Mouse (Mus musculus) heart, embryonic 16.5 days (tissue): ENCODE results near the gene Plxnd1. TPM values are rescaled to one million over a fixed set of nuclear protein-coding genes. Genes with fewer than 3 reads are reported as not detected.
A peak's percentile ranks its signal among the peaks of the same experiment; 100 is the strongest.

Source experiments
- ATAC-seq: fragments of 200-750 bp; cut with Nextera tagmentation; replicated peaks from 2 replicates; pipeline ENCODE4 v1.8.0; 2017; ENCODE audit warnings: moderate number of reproducible peaks; ENCODE audit not compliant: insufficient read depth, low FRiP score; ENCODE audit errors: extremely low read depth
- H3K27ac ChIP-seq: fragments of 300-500 bp; sonication (generic); 2 replicates; pipeline ENCODE4 v1.5.1; 2014; ENCODE audit warnings: mild to moderate bottlenecking, low read length, control low read depth, moderate library complexity
- H3K27me3 ChIP-seq: fragments of 300-500 bp; sonication (generic); 2 replicates; pipeline ENCODE4 v1.6.1; 2014; ENCODE audit warnings: low read length, mixed read lengths; ENCODE audit not compliant: control insufficient read depth, insufficient read depth
- H3K36me3 ChIP-seq: fragments of 300-500 bp; sonication (generic); 2 replicates; pipeline ENCODE4 v1.6.1; 2014; ENCODE audit not compliant: control insufficient read depth, insufficient read depth
- H3K4me1 ChIP-seq: fragments of 300-500 bp; sonication (generic); 2 replicates; pipeline ENCODE4 v1.6.1; 2014; ENCODE audit warnings: low read length, mixed read lengths; ENCODE audit not compliant: control insufficient read depth, insufficient read depth
- H3K4me2 ChIP-seq: fragments of 300-500 bp; sonication (generic); 2 replicates; pipeline ENCODE4 v1.6.1; 2014; ENCODE audit warnings: low read depth, mild to moderate bottlenecking, control low read depth, low read length
- H3K4me3 ChIP-seq: fragments of 300-500 bp; sonication (generic); 2 replicates; pipeline ENCODE4 v1.5.1; 2014; ENCODE audit warnings: mild to moderate bottlenecking, control low read depth, low read length
- H3K9ac ChIP-seq: fragments of 300-500 bp; sonication (generic); 2 replicates; pipeline ENCODE4 v1.6.1; 2014; ENCODE audit warnings: low read length, control low read depth
- H3K9me3 ChIP-seq: fragments of 300-500 bp; sonication (generic); replicated peaks from 2 replicates; pipeline ENCODE4 v1.6.1; 2016; ENCODE audit warnings: low read length; ENCODE audit not compliant: control insufficient read depth
- WGBS: fragments of 180-500 bp; shearing (Covaris S2); extraction: QIAGEN DNeasy Blood & Tissue Kit; methylation state at CpG from one replicate; pipeline ENCODE4 v1.1.7; 2014; 5-methylcytosine and 5-hydroxymethylcytosine counted together
- polyA plus RNA-seq: library from polyadenylated mRNA; unstranded; fragments of >200 nt; fragmentation: Nextera tagmentation; extraction: Ambion mirVana; gene quantifications from 2 replicates; pipeline ENCODE4 v1.2.1, GENCODE M21; 2015

The Plxnd1 gene
- polyA plus RNA-seq, 1 experiment from 2014 or later: 46.0 TPM

GRCm38 (mm10) chr6:115995531-115995941 is 731 bp upstream of the Plxnd1 start:
- Histone ChIP-seq H3K9ac (peak overlapping the region; percentile 46; the same call in 1 of the 2 replicates), H3K27ac (peak overlapping the region; percentile 90), H3K36me3 (no peaks in the 10 kb centered on the region), H3K4me2 (peak overlapping the region; percentile 68), H3K9me3 (peaks cover 9% of the 10 kb centered on the region), H3K4me1 (peaks cover 13% of the 10 kb centered on the region), H3K4me3 (peak overlapping the region; percentile 61), H3K27me3 (peaks cover 8% of the 10 kb centered on the region)
- 53% methylated on average over 4 of the region's 4 CpGs for WGBS
- ATAC-seq: no peak

- under 1% methylated on average over 80 of the region's 93 CpGs for WGBS
- ATAC-seq: no peak
These were observed 494 bp downstream of the Plxnd1 start for GRCm38 (mm10) chr6:115994146-115994876.

GRCm38 (mm10) chr6:115993463-115994145 is 1.2 kb downstream of the Plxnd1 start:
- peaks cover 8% of the 10 kb centered on the region for H3K27me3 ChIP-seq
- H3K9ac ChIP-seq: peak overlapping the region; percentile 75
- no peaks in the 10 kb centered on the region for H3K36me3 ChIP-seq
- peak overlapping the region; percentile 68 for H3K4me2 ChIP-seq
- peak overlapping the region; percentile 78 for H3K27ac ChIP-seq
- 1% methylated on average over 86 of the region's 86 CpGs for WGBS
- no peak for ATAC-seq
- peaks cover 11% of the 10 kb centered on the region for H3K4me1 ChIP-seq
- H3K4me3 ChIP-seq: peak overlapping the region; percentile 61
- H3K9me3 ChIP-seq: peaks cover 9% of the 10 kb centered on the region

More at GRCm38 (mm10) chr6:115994146-115994876, 494 bp downstream of the Plxnd1 start:
- Histone ChIP-seq H3K27me3 (peaks cover 8% of the 10 kb centered on the region), H3K9me3 (peaks cover 9% of the 10 kb centered on the region), H3K36me3 (no peaks in the 10 kb centered on the region), H3K9ac (peak overlapping the region; percentile 75), H3K4me1 (peaks cover 13% of the 10 kb centered on the region), H3K4me2 (peak overlapping the region; percentile 68), H3K4me3 (peak overlapping the region; percentile 61), H3K27ac (peak overlapping the region; percentile 78)

- Histone ChIP-seq H3K9me3 (peaks cover 9% of the 10 kb centered on the region), H3K4me1 (peaks cover 11% of the 10 kb centered on the region), H3K9ac (peak overlapping the region; percentile 75), H3K4me3 (peak overlapping the region; percentile 61), H3K27ac (peak overlapping the region; percentile 78; the same call in 1 of the 2 replicates), H3K36me3 (no peaks in the 10 kb centered on the region), H3K4me2 (peak overlapping the region; percentile 68), H3K27me3 (peaks cover 8% of the 10 kb centered on the region)
- ATAC-seq: no peak
- WGBS: 52% methylated on average over 6 of the region's 6 CpGs
These were observed 1.8 kb downstream of the Plxnd1 start for GRCm38 (mm10) chr6:115992981-115993380.

- Histone ChIP-seq H3K4me3 (peak overlapping the region; percentile 61), H3K9ac (peak overlapping the region; percentile 75), H3K4me2 (peak overlapping the region; percentile 68), H3K27me3 (peaks cover 8% of the 10 kb centered on the region), H3K27ac (peak overlapping the region; percentile 60), H3K36me3 (no peaks in the 10 kb centered on the region), H3K4me1 (peaks cover 14% of the 10 kb centered on the region), H3K9me3 (peaks cover 9% of the 10 kb centered on the region)
- no peak for ATAC-seq
- 45% methylated on average over 10 of the region's 10 CpGs for WGBS
These were observed 2.8 kb downstream of the Plxnd1 start for GRCm38 (mm10) chr6:115991881-115992620.

DNA sequence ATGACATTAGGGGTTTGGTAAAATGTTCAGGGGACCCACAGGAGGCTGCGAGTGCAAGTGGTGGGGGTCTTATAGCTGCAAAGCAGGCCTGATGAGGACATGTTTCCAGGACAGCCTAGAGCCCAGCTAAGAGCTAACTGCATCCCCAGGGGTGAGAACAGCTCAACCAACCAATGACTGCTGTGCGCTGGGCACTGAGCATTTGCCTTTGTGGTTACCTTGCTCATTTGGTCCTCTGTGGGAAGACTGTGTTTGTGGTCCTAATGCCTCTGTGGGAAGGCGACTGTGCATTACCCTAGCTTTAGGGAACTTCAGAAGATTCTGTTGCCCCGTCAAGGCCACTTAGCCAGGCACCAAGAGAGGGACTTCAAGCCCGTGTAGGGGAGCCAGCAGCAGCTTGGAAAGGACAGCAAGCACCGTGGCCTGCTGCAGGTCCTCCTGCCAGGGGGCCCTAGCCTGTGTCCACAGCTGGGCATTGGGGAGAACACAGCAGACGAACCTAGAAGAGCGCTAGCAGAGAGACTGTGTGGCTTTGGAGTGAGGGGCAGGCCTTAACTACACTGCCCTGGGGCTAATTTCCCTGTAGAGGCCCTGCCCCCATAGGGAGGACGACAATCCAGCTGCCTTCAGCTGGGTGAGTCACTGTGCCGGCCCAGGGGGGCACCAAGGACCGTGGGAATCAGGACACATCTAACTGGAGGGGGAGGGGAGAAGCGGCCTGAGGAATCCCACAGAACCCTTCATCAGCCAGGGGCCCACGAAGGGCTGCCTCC is 3.5 kb downstream of the Plxnd1 start:
- no peak for ATAC-seq
- Histone ChIP-seq H3K9ac (peak overlapping the region; percentile 75), H3K27ac (peak overlapping the region; percentile 60), H3K9me3 (peaks cover 9% of the 10 kb centered on the region), H3K27me3 (peaks cover 8% of the 10 kb centered on the region), H3K4me1 (peaks cover 13% of the 10 kb centered on the region), H3K4me2 (peak overlapping the region; percentile 68), H3K4me3 (peak overlapping the region; percentile 61), H3K36me3 (no peaks in the 10 kb centered on the region)
- 41% methylated on average over 13 of the region's 13 CpGs for WGBS

DNA sequence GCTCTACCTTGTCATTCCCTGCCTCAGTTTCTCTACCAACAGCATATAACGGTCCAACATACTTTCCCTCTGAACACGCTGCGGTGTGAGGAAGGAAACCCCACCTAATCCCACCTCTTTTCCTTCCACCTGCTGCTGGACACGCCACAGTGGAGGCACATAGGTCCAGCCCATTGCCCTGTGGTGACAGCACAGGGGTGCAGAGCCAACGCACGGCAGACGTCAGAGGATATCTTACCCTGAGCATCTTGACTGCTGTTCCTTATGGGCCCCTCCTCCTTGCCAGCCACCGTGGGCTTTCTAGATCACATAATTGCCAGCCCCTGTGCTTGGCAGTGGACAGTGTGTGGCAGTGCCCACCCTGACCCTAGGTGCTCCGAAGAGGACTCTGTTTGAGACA is 4.3 kb downstream of the Plxnd1 start:
- Histone ChIP-seq H3K9ac (peak overlapping the region; percentile 75), H3K9me3 (peaks cover 9% of the 10 kb centered on the region), H3K27ac (0 out of 2 replicates have a peak overlapping the region, but pooled peaks have one; percentile 16), H3K4me3 (peak overlapping the region; percentile 61), H3K36me3 (no peaks in the 10 kb centered on the region), H3K4me1 (peaks cover 18% of the 10 kb centered on the region), H3K27me3 (peaks cover 8% of the 10 kb centered on the region), H3K4me2 (peak overlapping the region; percentile 68)
- ATAC-seq: no peak
- WGBS: 65% methylated on average over 9 of the region's 9 CpGs

- ATAC-seq: no peak
- H3K4me2 ChIP-seq: peak overlapping the region; percentile 68
- peak overlapping the region; percentile 61 for H3K4me3 ChIP-seq
- no peaks in the 10 kb centered on the region for H3K36me3 ChIP-seq
- peaks cover 23% of the 10 kb centered on the region for H3K4me1 ChIP-seq
- H3K27ac ChIP-seq: peak overlapping the region; percentile 41; the same call in 1 of the 2 replicates
- peaks cover 8% of the 10 kb centered on the region for H3K27me3 ChIP-seq
- H3K9me3 ChIP-seq: peaks cover 8% of the 10 kb centered on the region
- 70% methylated on average over 3 of the region's 3 CpGs for WGBS
- H3K9ac ChIP-seq: peak overlapping the region; percentile 75
These were observed 4.7 kb downstream of the Plxnd1 start for GRCm38 (mm10) chr6:115990056-115990455.
